Mouse (Mus musculus) hindbrain, embryonic 12.5 days (tissue): ENCODE measurements at regions not wholly inside any gene's neighbourhood (a gene's known extent, or its start where the extent isn't known, plus 50 kb on each side); places are given as distances from the start of the nearest gene placed in this dataset.

Experiments
- ATAC-seq: fragments of 200-750 bp; cut with Nextera tagmentation; 2 replicates; pipeline ENCODE4 v1.8.0; 2017; ENCODE audit warnings: moderate TSS enrichment; ENCODE audit not compliant: low FRiP score
- H3K27ac ChIP-seq: fragments of 300-500 bp; sonication (generic); 2 replicates; pipeline ENCODE4 v1.5.1; 2016; ENCODE audit warnings: mild to moderate bottlenecking
- H3K27me3 ChIP-seq: fragments of 300-500 bp; sonication (generic); 2 replicates; pipeline ENCODE4 v1.6.1; 2016; ENCODE audit warnings: mild to moderate bottlenecking
- H3K36me3 ChIP-seq: fragments of 300-500 bp; sonication (generic); 2 replicates; pipeline ENCODE4 v1.6.1; 2016; ENCODE audit warnings: mild to moderate bottlenecking
- H3K4me1 ChIP-seq: fragments of 300-500 bp; sonication (generic); 2 replicates; pipeline ENCODE4 v1.6.1; 2016
- H3K4me2 ChIP-seq: fragments of 300-500 bp; sonication (generic); replicated peaks from 2 replicates; pipeline ENCODE4 v1.6.1; 2016; ENCODE audit warnings: mild to moderate bottlenecking
- H3K4me3 ChIP-seq: fragments of 300-500 bp; sonication (generic); 2 replicates; pipeline ENCODE4 v1.5.1; 2016; ENCODE audit warnings: mild to moderate bottlenecking
- H3K9ac ChIP-seq: fragments of 300-500 bp; sonication (generic); 2 replicates; pipeline ENCODE4 v1.6.1; 2016; ENCODE audit warnings: mild to moderate bottlenecking, moderate library complexity
- H3K9me3 ChIP-seq: fragments of 300-500 bp; sonication (generic); replicated peaks from 2 replicates; pipeline ENCODE4 v1.6.1; 2016; ENCODE audit warnings: mild to moderate bottlenecking
- WGBS: fragments of 180-500 bp; shearing (Covaris S2); methylation state at CpG from one replicate; pipeline ENCODE4 v1.1.7; 2016; 5-methylcytosine and 5-hydroxymethylcytosine counted together

GRCm38 (mm10) chr3:38084548-38084947 lies 360.3 kb upstream of the Gm5148 start:
- 63% methylated on average over 6 of the region's 6 CpGs for WGBS
- no peak for ATAC-seq
- Histone ChIP-seq H3K4me1 (no peaks in the 10 kb centered on the region), H3K36me3 (no peaks in the 10 kb centered on the region), H3K4me2 (no peak overlapping the region), H3K27me3 (no peaks in the 10 kb centered on the region), H3K9ac (no peak overlapping the region), H3K9me3 (no peaks in the 10 kb centered on the region), H3K27ac (no peak overlapping the region), H3K4me3 (no peak overlapping the region)

- ATAC-seq, result no peak
- H3K4me3 ChIP-seq, result no peak overlapping the region
- no peaks in the 10 kb centered on the region for H3K27me3 ChIP-seq
- no peak overlapping the region for H3K27ac ChIP-seq
- H3K4me1 ChIP-seq, result no peaks in the 10 kb centered on the region
- H3K9ac ChIP-seq, result no peak overlapping the region
- no peak overlapping the region for H3K4me2 ChIP-seq
- no peaks in the 10 kb centered on the region for H3K36me3 ChIP-seq
- no peaks in the 10 kb centered on the region for H3K9me3 ChIP-seq
- 89% methylated on average over 11 of the region's 11 CpGs for WGBS
Measured at GRCm38 (mm10) chr3:38082386-38082785, 358.1 kb upstream of the Gm5148 start.

GRCm38 (mm10) chr3:38076835-38077234 lies 352.5 kb upstream of the Gm5148 start:
- H3K4me3 ChIP-seq, result no peak overlapping the region
- H3K27me3 ChIP-seq, result no peaks in the 10 kb centered on the region
- ATAC-seq, result no peak
- 76% methylated on average over 1 of the region's 1 CpGs for WGBS
- no peaks in the 10 kb centered on the region for H3K9me3 ChIP-seq
- H3K9ac ChIP-seq, result no peak overlapping the region
- H3K36me3 ChIP-seq, result no peaks in the 10 kb centered on the region
- H3K27ac ChIP-seq, result no peak overlapping the region
- no peak overlapping the region for H3K4me2 ChIP-seq
- H3K4me1 ChIP-seq, result no peaks in the 10 kb centered on the region

- Histone ChIP-seq H3K4me2 (no peak overlapping the region), H3K4me3 (no peak overlapping the region), H3K4me1 (no peaks in the 10 kb centered on the region), H3K9me3 (no peaks in the 10 kb centered on the region), H3K27me3 (no peaks in the 10 kb centered on the region), H3K9ac (no peak overlapping the region), H3K36me3 (no peaks in the 10 kb centered on the region), H3K27ac (no peak overlapping the region)
- no peak for ATAC-seq
- WGBS, result 81% methylated on average over 4 of the region's 4 CpGs
Measured at GRCm38 (mm10) chr3:38073946-38074345, 349.7 kb upstream of the Gm5148 start.

- no peaks in the 10 kb centered on the region for H3K4me1 ChIP-seq
- no peaks in the 10 kb centered on the region for H3K9me3 ChIP-seq
- no peak overlapping the region for H3K27ac ChIP-seq
- no peak for ATAC-seq
- no peaks in the 10 kb centered on the region for H3K27me3 ChIP-seq
- H3K4me2 ChIP-seq, result no peak overlapping the region
- H3K9ac ChIP-seq, result no peak overlapping the region
- 80% methylated on average over 9 of the region's 9 CpGs for WGBS
- no peak overlapping the region for H3K4me3 ChIP-seq
- H3K36me3 ChIP-seq, result no peaks in the 10 kb centered on the region
Measured at GRCm38 (mm10) chr3:38055627-38056026, 331.3 kb upstream of the Gm5148 start.

GRCm38 (mm10) chr3:38052941-38053340 lies 328.7 kb upstream of the Gm5148 start:
- Histone ChIP-seq H3K36me3 (no peaks in the 10 kb centered on the region), H3K27ac (no peak overlapping the region), H3K4me2 (no peak overlapping the region), H3K4me1 (0 out of 2 replicates have a peak, but pooled peaks cover 3% of the 10 kb centered on the region), H3K27me3 (no peaks in the 10 kb centered on the region), H3K9me3 (no peaks in the 10 kb centered on the region), H3K4me3 (no peak overlapping the region), H3K9ac (no peak overlapping the region)
- 90% methylated on average over 7 of the region's 7 CpGs for WGBS
- no peak for ATAC-seq

GRCm38 (mm10) chr3:38051748-38052147 lies 327.5 kb upstream of the Gm5148 start:
- H3K9ac ChIP-seq, result no peak overlapping the region
- no peak overlapping the region for H3K27ac ChIP-seq
- 0 out of 2 replicates have a peak, but pooled peaks cover 3% of the 10 kb centered on the region for H3K4me1 ChIP-seq
- no peak overlapping the region for H3K4me2 ChIP-seq
- no peak for ATAC-seq
- no peak overlapping the region for H3K4me3 ChIP-seq
- 90% methylated on average over 11 of the region's 11 CpGs for WGBS
- H3K36me3 ChIP-seq, result no peaks in the 10 kb centered on the region
- H3K27me3 ChIP-seq, result no peaks in the 10 kb centered on the region
- H3K9me3 ChIP-seq, result no peaks in the 10 kb centered on the region

- H3K27ac ChIP-seq, result no peak overlapping the region
- H3K4me1 ChIP-seq, result 0 out of 2 replicates have a peak, but pooled peaks cover 3% of the 10 kb centered on the region
- ATAC-seq, result 0 out of 2 replicates have a peak, but pooled peaks have one; percentile 32
- H3K4me3 ChIP-seq, result no peak overlapping the region
- H3K36me3 ChIP-seq, result no peaks in the 10 kb centered on the region
- H3K9me3 ChIP-seq, result no peaks in the 10 kb centered on the region
- H3K9ac ChIP-seq, result no peak overlapping the region
- H3K27me3 ChIP-seq, result no peaks in the 10 kb centered on the region
- WGBS, result 54% methylated on average over 9 of the region's 9 CpGs
- no peak overlapping the region for H3K4me2 ChIP-seq
Measured at GRCm38 (mm10) chr3:38050856-38051255, 326.6 kb upstream of the Gm5148 start.

GRCm38 (mm10) chr3:38050366-38050765 lies 326.1 kb upstream of the Gm5148 start:
- WGBS, result 34% methylated on average over 1 of the region's 1 CpGs
- Histone ChIP-seq H3K4me1 (0 out of 2 replicates have a peak, but pooled peaks cover 3% of the 10 kb centered on the region), H3K9me3 (no peaks in the 10 kb centered on the region), H3K4me2 (no peak overlapping the region), H3K27ac (no peak overlapping the region), H3K36me3 (no peaks in the 10 kb centered on the region), H3K4me3 (no peak overlapping the region), H3K9ac (no peak overlapping the region), H3K27me3 (no peaks in the 10 kb centered on the region)
- no peak for ATAC-seq

- Histone ChIP-seq H3K36me3 (no peaks in the 10 kb centered on the region), H3K4me2 (no peak overlapping the region), H3K27me3 (no peaks in the 10 kb centered on the region), H3K4me1 (0 out of 2 replicates have a peak, but pooled peaks cover 5% of the 10 kb centered on the region), H3K4me3 (no peak overlapping the region), H3K9me3 (no peaks in the 10 kb centered on the region), H3K9ac (no peak overlapping the region), H3K27ac (no peak overlapping the region)
- no peak for ATAC-seq
- 83% methylated on average over 2 of the region's 2 CpGs for WGBS
Measured at GRCm38 (mm10) chr3:38049290-38049689, 325.0 kb upstream of the Gm5148 start.

GRCm38 (mm10) chr3:38047445-38047844 lies 323.2 kb upstream of the Gm5148 start:
- no peaks in the 10 kb centered on the region for H3K27me3 ChIP-seq
- no peak overlapping the region for H3K27ac ChIP-seq
- H3K36me3 ChIP-seq, result no peaks in the 10 kb centered on the region
- 93% methylated on average over 4 of the region's 4 CpGs for WGBS
- H3K9ac ChIP-seq, result no peak overlapping the region
- H3K4me2 ChIP-seq, result no peak overlapping the region
- ATAC-seq, result no peak
- no peak overlapping the region for H3K4me3 ChIP-seq
- no peaks in the 10 kb centered on the region for H3K9me3 ChIP-seq
- H3K4me1 ChIP-seq, result 0 out of 2 replicates have a peak, but pooled peaks cover 5% of the 10 kb centered on the region

GRCm38 (mm10) chr3:38046611-38047010 lies 322.3 kb upstream of the Gm5148 start:
- 81% methylated on average over 4 of the region's 4 CpGs for WGBS

GRCm38 (mm10) chr3:38045989-38046388 lies 321.7 kb upstream of the Gm5148 start:
- Histone ChIP-seq H3K9me3 (no peaks in the 10 kb centered on the region), H3K4me2 (no peak overlapping the region), H3K27me3 (no peaks in the 10 kb centered on the region), H3K36me3 (no peaks in the 10 kb centered on the region), H3K4me1 (0 out of 2 replicates have a peak, but pooled peaks cover 5% of the 10 kb centered on the region), H3K27ac (no peak overlapping the region), H3K4me3 (no peak overlapping the region), H3K9ac (no peak overlapping the region)
- no peak for ATAC-seq
- 79% methylated on average over 2 of the region's 2 CpGs for WGBS

More at GRCm38 (mm10) chr3:38046611-38047010, 322.3 kb upstream of the Gm5148 start:
- H3K9me3 ChIP-seq, result no peaks in the 10 kb centered on the region
- no peaks in the 10 kb centered on the region for H3K36me3 ChIP-seq
- H3K27me3 ChIP-seq, result no peaks in the 10 kb centered on the region
- no peak for ATAC-seq
- H3K27ac ChIP-seq, result no peak overlapping the region
- 0 out of 2 replicates have a peak, but pooled peaks cover 5% of the 10 kb centered on the region for H3K4me1 ChIP-seq
- H3K4me2 ChIP-seq, result no peak overlapping the region
- H3K9ac ChIP-seq, result no peak overlapping the region
- H3K4me3 ChIP-seq, result no peak overlapping the region
